In genomic region chr2:91053934-91054382, GRCm38 (mm10) we compare ENCODE assay signal across 8 mouse cellular contexts. TPM values are rescaled to one million over a fixed set of nuclear protein-coding genes. Genes with fewer than 3 reads are reported as not detected.
DNase-seq lines count a peak whose midpoint lies in the region; ATAC-seq and TF ChIP-seq lines count a peak whose summit lies in the region.

TSS of gene Psmc3 (plus strand) at chr2:91054009.

- H3K9me3 ChIP-seq in embryonic facial prominence, embryonic 15.5 days (replicated peaks), result no peaks in the 10 kb centered on the region
- no peaks in the 10 kb centered on the region for H3K9me3 ChIP-seq in kidney, embryonic 14.5 days (ENCODE audit: control insufficient read depth, low read length)
- no peaks in the 10 kb centered on the region for H3K9me3 ChIP-seq in limb, embryonic 15.5 days

- peak within 1 kb of the TSS; percentile 84 for H3K4me2 ChIP-seq in embryonic facial prominence, embryonic 15.5 days (replicated peaks)
- H3K4me2 ChIP-seq in kidney, embryonic 14.5 days (replicated peaks; ENCODE audit: low read depth, low read length), result peak within 1 kb of the TSS; percentile 92
- peak within 1 kb of the TSS; percentile 82 for H3K4me2 ChIP-seq in limb, embryonic 15.5 days

- peak; percentile 95 for ATAC-seq in embryonic facial prominence, embryonic 15.5 days (ENCODE audit: insufficient number of reproducible peaks, low FRiP score, low TSS enrichment, low read depth)
- ATAC-seq in kidney, embryonic 14.5 days (ENCODE audit: low FRiP score, low TSS enrichment), result peak; percentile 98
- ATAC-seq in limb, embryonic 15.5 days (ENCODE audit: insufficient number of reproducible peaks, low FRiP score, low TSS enrichment, low read depth), result peak; percentile 95

- H3K27ac ChIP-seq in bone marrow, adult 2 months (ENCODE audit: control insufficient read depth, insufficient read depth, low read depth, low read length, poor library complexity), result peak within 1 kb of the TSS; percentile 87
- peak within 1 kb of the TSS; percentile 88 for H3K27ac ChIP-seq in embryonic facial prominence, embryonic 15.5 days (replicated peaks)
- peak within 1 kb of the TSS; percentile 63 for H3K27ac ChIP-seq in kidney, embryonic 14.5 days (ENCODE audit: low read depth, low read length)
- peak within 1 kb of the TSS; percentile 93 for H3K27ac ChIP-seq in limb, embryonic 15.5 days

- peaks cover 49% of the 10 kb centered on the region for H3K36me3 ChIP-seq in embryonic facial prominence, embryonic 15.5 days
- peaks cover 37% of the 10 kb centered on the region for H3K36me3 ChIP-seq in kidney, embryonic 14.5 days (ENCODE audit: control insufficient read depth, insufficient read depth, low read length)
- peaks cover 43% of the 10 kb centered on the region for H3K36me3 ChIP-seq in limb, embryonic 15.5 days

- no peak for TF ChIP-seq CTCF in bone marrow, adult 2 months (IDR thresholded peaks at IDR 0.05; ENCODE audit: control insufficient read depth, insufficient read depth, low read length)

- peaks cover 1% of the 10 kb centered on the region; the same call in 1 of the 2 replicates for H3K4me1 ChIP-seq in bone marrow, adult 2 months (ENCODE audit: control insufficient read depth, insufficient read depth, low read length)
- H3K4me1 ChIP-seq in embryonic facial prominence, embryonic 15.5 days, result peaks cover 13% of the 10 kb centered on the region
- peaks cover 7% of the 10 kb centered on the region; the same call in 1 of the 2 replicates for H3K4me1 ChIP-seq in kidney, embryonic 14.5 days (ENCODE audit: control insufficient read depth, insufficient read depth, low read length)
- H3K4me1 ChIP-seq in limb, embryonic 15.5 days, result peaks cover 17% of the 10 kb centered on the region

- peak; percentile 92 for DNase-seq in 416B (ENCODE audit: low read depth)
- peak; percentile 94 to 96 for DNase-seq in heart, adult 9 months (ENCODE audit: low spot score in 2 of 2)
- peak; percentile 82 to 87 for DNase-seq in monocyte, adult 2 months (ENCODE audit: low read depth in 1 of 2, low spot score in 2 of 2)
- peak; percentile 95 to 97 for DNase-seq in spleen, postnatal 36 days (ENCODE audit: low spot score in 2 of 2)

- H3K4me3 ChIP-seq in bone marrow, adult 2 months (replicated peaks; ENCODE audit: control insufficient read depth, low read depth, low read length), result peak within 1 kb of the TSS; percentile 90
- H3K4me3 ChIP-seq in embryonic facial prominence, embryonic 15.5 days (replicated peaks), result peak within 1 kb of the TSS; percentile 94
- peak within 1 kb of the TSS; percentile 96 for H3K4me3 ChIP-seq in kidney, embryonic 14.5 days (ENCODE audit: low read length)
- H3K4me3 ChIP-seq in limb, embryonic 15.5 days, result peak within 1 kb of the TSS; percentile 91

- under 1% methylated on average over 40 of the region's 40 CpGs for WGBS in bone marrow, adult 2 months
- under 1% methylated on average over 40 of the region's 40 CpGs for WGBS in embryonic facial prominence, embryonic 15.5 days
- under 1% methylated on average over 40 of the region's 40 CpGs for WGBS in kidney, embryonic 14.5 days
- whole genome bisulfite sequencing in limb, embryonic 15.5 days, result 0% methylated on average over 40 of the region's 40 CpGs

- peak; percentile 76; the same call in 1 of the 2 replicates for TF ChIP-seq POLR2A in bone marrow, adult 2 months (IDR thresholded peaks at IDR 0.05; ENCODE audit: borderline replicate concordance, control insufficient read depth, low read depth, low read length)

- H3K9ac ChIP-seq in embryonic facial prominence, embryonic 15.5 days, result peak within 1 kb of the TSS; percentile 85
- H3K9ac ChIP-seq in kidney, embryonic 14.5 days (ENCODE audit: low read depth, low read length), result peak within 1 kb of the TSS; percentile 72
- peak within 1 kb of the TSS; percentile 73 for H3K9ac ChIP-seq in limb, embryonic 15.5 days

- H3K27me3 ChIP-seq in embryonic facial prominence, embryonic 15.5 days, result no peaks in the 10 kb centered on the region
- no peaks in the 10 kb centered on the region for H3K27me3 ChIP-seq in kidney, embryonic 14.5 days (ENCODE audit: control insufficient read depth, insufficient read depth, low read length)
- no peaks in the 10 kb centered on the region for H3K27me3 ChIP-seq in limb, embryonic 15.5 days

RNA-seq across cellular contexts. Expression of gene Psmc3, which starts in this region (rescaled TPM):
- 264 and 333 TPM in 2 replicates for polyA plus RNA-seq in bone marrow, adult 2 months (2011; ENCODE audit: insufficient read depth, insufficient read length, low replicate concordance, missing spikeins)
- 282 and 288 TPM in 2 replicates for polyA plus RNA-seq in embryonic facial prominence, embryonic 15.5 days (2015; fragmentation: Nextera tagmentation; extraction: Ambion mirVana)
- polyA plus RNA-seq in kidney, embryonic 14.5 days (2014; fragmentation: Nextera tagmentation; extraction: Ambion mirVana), result 356 and 399 TPM in 2 replicates
- 248 and 294 TPM in 2 replicates for polyA plus RNA-seq in limb, embryonic 15.5 days (2015; fragmentation: Nextera tagmentation; extraction: Ambion mirVana)

Comparison
In these comparisons a context has a peak if more than half of its experiments do, and no peak if none do; other contexts are left out.
1. Peak in every context shown above with its lines: DNase-seq, ATAC-seq, H3K4me3 ChIP-seq and H3K27ac ChIP-seq.